Mouse (Mus musculus) kidney, postnatal 14 days (tissue): ENCODE measurements around the gene Iars.

ENCODE experiments used
- DNase-seq: peaks from one replicate; pipeline ENCODE4 v3.0.0; 2022; ENCODE audit warnings: mixed read lengths

The Iars gene

DNA sequence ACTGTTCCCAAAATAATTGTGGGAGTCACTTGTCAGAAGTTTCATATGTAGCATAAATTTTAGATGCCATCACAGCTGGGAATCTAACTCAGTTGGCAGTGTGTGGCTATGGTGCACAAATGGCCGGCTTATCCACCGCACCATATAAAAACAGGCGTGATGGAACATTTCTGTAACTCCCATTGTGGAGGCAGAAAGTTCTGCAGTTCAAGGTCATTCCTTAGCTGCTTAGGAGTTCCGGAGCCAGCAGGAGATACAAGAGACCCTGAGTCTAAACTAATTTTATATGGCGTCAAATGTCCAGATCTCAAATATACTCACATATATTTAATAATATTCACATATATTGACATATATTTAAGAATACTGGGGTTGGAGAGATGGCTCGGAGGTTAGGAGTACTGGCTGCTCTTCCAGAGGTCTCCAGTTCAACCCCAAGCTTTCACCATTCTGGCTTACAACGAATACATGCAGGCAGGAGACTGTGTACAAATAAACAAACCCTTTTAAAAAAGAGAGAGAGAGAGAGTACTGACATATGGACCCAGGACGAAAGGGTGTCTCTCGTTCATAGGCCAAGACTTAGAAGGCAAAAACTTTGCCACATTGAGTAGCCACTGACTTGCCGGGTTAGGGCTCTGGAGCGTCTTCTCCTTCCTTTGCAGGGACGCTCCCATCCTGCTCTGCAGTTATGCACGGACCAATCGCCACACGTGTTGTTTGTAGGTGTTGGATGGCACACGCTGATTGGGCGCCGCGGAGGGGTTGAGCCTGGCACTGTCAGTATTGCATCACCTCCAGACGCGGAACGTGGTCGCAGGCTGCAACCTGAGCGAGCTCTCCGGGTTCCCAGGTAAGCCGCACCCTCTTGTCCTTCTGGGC lies at the start of gene Iars:
TSS of gene Iars (plus strand) at position 750 of the 882 bp plus-strand sequence.
- DNase-seq: peak; percentile 98

DNA sequence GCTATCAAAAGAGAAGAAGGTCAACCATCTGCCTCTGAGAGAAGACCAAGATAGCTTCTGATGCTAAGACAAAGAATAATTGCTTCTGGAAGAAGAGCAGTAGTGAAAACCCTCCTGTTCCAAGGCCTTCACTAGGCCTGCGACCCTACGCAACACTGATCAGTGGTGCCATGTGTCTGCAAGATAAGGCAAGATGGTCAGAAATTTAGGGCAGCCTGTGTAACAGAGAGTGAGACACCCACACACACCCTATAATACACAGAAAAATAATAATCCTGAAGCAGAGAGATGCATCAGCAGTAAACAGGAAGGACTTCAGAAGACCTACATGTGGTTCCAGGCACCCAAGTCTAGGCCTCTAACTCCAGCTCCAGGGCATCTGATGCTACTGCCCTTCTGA lies 41.9 kb upstream of the Iars start:
- no peak for DNase-seq

DNA sequence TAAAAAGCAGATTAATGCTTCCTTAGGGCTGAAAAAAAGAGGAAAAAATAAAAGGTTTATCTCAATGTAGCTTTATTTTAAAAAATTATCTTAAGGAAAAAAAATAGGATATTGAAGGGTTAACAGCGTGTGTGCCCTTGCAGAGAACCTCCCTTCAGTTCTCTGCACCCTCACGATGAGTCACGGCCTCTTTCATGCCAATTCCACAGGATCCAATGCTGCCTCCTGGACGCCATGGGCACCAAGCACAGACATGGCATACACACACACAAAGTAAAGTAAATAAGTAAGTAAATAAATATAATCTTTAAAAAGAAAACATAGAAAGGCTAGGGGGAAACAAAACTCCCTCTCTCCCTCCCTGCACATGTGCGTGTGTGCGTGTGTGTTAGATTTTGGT lies 39.2 kb upstream of the Iars start:
- no peak for DNase-seq

DNA sequence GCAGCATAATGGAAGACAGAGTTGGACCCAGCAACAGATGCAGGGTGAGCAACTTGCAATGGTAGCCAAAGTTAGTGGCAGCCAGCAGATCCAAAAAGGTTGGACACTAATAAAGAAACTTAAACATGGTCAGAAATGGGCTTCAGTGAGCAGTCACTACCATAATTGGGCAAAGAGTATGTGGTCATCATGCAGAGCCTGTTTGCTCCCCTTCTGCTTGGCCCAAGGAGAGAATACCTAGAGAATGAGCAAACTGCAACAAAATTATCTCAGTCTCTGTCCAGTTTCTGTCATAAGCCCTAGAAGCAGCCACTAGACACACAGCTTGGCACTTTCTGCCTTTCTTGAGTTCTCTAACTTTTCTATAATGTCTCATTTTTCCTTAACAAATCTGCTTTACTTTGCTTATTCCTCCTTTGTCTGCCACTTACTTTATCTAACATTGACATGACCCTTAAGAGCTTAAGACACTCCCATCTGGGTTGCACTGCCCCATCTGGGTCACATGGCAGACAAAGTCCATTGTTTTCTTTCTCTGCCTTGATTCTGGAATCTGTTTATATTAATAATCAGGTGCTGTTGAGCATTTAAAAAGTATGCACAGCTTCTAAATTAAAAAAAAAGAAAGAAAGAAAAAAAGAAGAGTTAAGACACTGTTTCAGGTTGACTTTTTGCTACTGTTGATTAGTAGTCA lies 38.1 kb upstream of the Iars start:
- DNase-seq: no peak

DNA sequence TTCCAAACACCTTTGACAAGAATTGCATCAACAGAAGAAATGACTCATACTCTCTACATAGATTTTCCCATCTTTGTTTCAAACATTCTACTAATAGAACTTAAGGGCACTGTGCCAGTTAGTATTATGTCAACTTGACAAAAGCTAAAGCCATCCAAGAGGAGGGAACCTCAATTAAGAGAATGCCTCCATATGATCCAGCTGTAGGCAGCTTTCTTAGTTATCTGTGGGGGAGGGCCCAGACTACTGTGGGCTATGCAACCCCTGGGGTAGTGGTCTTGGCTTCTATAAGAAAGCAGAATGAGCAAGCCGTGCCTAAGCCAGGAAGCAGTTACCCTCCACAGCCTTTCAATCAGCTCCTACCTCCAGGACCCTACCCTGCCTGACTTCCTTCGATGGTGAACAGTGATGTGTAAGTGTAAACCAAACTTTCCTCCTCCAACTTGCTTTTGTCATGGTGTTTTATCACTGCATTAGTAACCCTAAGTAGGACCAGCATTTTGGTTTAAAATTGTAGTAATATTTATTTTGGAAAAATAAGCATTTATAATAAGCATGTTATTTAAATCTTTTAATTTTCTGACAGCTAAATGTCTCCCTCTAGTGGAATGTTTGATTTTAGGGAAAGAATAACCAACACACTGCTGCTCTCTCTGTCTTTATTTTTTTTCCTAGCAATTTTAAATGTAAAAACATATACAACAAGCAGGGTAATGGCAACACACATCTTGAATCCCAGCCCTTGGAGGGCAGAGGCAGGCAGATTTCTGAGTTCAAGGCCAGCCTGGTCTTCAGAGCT lies 37.0 kb upstream of the Iars start:
- DNase-seq: no peak

DNA sequence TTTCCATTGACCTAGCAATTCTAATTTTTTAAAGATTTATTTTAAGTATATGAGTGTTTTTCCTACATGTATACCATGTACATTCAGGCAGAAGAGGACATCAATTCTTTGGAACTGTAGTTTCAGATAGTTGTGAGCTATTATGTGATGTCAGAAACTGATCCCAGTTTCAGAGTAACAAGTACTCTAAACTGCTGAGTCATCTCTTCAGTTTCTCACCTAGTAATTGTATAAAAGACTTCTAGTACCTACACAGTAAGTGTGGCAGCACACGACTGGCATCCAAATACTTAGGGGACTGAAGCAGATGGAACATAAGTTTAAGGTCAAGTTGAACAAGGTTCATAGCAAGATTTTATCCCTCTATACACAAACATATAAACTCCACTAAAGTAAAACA lies 35.9 kb upstream of the Iars start:
- DNase-seq: no peak

DNA sequence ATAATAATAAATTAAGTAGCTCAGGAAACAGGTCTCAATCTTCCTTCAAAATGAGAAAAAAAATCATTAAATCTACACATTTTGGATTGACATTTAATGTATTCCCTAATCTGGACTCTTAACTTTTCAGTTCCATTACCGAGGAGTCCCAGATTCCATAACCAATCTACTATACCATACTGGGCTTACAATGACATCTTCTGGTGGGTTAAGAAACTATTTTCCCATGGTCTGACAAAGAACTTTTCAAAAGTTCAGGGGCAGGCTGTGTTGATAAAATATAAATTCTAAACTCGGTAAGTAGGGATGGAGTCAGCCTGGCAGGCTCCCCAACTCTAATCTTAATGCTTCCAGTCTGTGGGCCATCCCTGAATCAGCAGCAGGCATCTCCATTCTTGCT lies 30.8 kb upstream of the Iars start:
- DNase-seq: no peak

DNA sequence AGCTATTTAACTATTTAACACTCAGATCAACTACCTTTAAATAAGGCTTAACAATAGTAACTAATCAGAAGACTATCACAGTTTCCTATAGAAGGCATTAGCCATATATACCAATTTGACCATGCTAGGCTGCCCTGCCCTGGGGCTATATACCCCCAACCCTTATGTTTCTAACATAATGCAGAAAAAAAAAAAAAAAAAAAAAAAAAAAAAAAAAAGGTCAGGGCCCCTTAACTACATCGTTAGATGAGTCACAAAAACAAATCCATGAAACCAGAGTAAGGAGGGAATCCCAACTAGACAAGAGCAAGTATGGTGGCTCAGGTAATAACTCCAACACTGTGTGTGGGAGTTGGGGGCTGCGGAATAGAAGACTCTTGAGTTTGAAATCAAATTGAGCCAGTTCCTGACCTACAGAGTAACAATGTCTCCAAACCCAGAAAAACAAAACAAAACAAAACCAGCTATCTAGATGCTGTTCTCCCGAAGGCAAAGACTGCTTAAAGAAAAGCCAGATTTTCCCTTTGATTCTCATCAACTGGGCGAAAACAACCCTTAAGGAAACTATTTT lies 30.0 kb upstream of the Iars start:
- DNase-seq: no peak

DNA sequence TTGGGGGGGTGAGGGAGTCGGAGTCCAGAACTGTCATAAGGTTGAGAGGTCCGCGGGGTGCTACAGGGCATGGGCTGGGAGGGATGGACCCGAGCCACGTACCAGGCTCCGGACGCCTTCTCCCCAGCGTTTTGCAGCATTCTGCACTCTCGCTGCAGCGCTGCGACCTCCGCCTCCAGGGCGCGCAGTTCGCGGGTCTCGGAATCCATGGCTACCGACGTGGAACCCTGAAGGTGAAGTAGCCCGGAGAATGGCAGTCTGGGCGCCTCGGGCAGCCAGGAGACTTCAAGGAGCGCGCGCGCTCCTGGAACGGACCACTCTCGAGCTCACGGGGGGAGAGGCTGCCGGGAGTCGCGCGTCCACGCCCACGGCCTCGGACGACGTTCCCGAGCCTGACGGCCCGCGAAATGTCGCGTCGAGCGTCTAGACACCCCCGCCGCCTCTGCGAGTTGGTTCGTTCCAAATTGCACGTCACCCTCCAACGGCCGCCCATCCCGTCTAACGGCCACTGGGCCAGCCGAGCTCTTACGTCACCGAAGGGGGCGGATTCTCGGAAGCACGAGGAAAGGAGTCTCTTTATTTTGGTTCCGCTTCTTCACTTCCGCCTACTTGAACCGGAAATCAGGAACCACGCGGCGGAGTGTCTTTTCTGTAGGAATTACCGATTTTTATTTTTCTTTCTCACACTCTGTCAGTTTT lies 29.3 kb upstream of the Iars start, which contains the start of the genes Cenpp and Nol8:
TSS of gene Cenpp (minus strand) at position 305 of the 699 bp plus-strand sequence.
TSS of gene Nol8 (plus strand) at position 598 of the 699 bp plus-strand sequence.
- DNase-seq: peak; percentile 99

DNA sequence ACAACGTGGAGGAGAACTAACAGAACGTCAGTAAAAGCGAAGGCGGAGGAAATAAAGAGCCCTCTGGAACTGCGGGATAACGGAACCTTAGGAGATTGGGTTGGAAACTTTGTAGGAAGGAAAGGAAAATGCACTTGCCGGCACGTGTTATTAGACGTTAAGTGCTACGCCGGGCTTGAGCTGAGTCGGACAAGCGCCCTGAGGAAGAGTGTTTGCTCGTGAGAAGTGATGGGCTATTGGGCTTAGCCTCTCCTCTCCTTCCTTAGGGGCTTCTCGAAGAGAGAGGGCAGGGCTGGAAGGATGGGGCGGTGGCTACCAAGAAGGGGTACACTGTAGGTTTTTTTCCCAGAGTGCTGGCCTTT lies 28.7 kb upstream of the Iars start:
- DNase-seq: no peak

DNA sequence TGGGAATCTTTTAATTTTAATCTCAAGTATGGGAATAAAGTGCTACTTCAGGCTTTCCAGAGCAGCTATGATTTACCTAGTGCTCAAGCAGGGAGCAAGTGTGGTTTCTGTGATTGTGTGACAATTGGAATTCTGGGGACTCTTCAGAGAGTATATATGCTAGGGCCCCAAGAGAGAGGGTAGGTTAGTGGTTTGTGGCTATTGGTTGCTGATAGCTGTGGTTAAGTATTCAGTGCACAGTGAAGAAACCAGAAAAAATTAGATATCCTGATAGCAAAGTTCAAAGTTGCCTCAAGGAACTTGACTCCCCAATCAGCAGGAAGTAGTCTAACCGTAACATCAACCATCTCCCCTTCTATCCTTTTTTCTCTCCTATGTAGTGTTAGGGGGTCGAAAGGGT lies 4.1 kb upstream of the Iars start:
- no peak for DNase-seq

DNA sequence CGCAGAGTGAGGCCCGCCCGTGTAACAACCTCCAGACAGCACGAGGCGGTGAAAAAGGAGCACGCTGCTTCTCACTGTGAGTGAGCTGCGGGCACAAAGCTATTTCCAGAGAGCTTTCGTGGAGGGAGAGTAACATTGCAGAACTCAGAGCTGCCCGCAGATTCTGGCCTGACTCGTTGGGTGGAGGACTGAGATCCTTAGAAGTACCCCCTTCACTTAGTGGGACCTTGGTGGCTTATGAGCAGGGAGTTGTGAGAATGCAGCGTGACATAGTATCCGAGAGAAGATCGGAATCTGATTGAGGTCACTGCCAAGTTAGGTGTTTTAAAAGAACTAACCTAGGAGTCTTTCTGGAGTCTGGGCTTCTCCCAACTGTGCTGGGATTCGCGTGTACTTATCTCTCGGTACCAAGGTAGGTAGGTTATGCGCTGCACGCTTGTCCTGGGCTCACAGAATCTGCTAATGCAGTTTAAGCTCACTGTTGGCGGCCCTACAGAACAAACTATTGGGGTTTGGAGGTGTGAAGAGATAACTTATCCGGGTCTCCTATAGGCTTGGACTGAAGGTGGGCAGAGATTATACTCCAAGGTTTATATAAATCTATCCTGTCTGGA lies 440 bp downstream of the Iars start:
- peak; percentile 21 for DNase-seq

DNA sequence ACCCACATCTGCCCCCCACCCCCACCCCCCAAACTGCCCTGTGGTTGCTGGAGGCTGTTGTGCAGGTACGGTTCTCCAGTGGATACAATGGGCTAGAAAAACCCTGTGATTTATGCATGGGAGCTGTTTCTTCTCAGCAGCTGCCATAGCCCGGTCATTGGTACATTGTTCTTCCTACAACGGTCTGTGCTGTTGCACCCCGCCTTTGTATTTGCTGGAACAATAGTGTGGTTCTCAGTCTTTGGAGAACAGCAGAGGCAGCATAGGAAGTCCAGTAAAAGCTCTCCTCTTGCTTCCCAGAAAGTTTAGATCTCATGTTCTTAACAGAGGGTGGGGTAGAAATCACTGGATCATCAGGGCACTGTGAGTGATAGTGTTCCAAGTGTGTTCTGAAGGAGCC lies 2.4 kb downstream of the Iars start:
- no peak for DNase-seq

DNA sequence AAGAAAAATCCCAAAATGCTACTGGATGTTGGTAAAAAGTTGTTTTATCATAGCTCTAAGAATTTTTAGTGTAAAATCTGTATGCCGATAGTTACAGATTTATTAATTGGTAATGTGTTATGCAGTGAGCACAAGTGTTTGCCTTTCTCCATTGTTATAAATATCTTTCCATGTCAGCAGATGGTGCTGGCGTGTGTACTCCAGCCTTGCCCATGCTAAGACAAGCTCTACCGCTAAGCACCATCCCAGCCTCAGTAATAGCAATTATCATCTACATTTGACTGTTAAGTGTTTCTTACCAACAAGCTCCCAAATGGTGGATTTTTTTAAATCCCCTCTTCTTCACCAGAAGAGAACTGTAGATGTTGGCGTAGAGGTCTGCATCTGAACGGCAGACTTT lies 9.2 kb downstream of the Iars start:
- DNase-seq: no peak

DNA sequence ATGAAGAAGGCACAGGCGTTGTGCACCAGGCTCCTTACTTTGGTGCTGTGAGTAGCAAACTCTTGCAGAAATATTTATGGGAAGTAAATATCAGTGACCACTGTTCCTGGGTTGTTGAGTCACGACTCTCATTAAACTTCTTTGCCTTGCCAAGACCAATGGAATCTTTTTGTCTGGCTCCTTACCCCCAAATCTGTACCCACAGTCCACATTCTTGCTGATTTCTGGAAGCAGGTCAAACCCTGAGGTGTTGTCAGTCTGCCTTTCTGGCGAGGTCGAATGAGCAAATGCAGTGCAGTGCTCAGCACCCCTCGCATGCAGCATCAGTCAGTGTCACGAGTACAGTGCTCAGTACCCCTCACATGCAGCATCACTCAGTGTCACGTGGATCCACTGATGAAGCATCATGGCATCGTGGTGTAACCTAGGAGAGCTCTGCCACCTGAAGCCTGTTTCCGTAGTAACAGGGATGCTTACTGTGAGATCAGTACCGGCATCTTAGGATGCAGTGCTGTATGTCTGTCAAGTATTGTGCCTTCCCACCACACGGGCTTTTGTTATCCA lies 21.4 kb downstream of the Iars start:
- no peak for DNase-seq

DNA sequence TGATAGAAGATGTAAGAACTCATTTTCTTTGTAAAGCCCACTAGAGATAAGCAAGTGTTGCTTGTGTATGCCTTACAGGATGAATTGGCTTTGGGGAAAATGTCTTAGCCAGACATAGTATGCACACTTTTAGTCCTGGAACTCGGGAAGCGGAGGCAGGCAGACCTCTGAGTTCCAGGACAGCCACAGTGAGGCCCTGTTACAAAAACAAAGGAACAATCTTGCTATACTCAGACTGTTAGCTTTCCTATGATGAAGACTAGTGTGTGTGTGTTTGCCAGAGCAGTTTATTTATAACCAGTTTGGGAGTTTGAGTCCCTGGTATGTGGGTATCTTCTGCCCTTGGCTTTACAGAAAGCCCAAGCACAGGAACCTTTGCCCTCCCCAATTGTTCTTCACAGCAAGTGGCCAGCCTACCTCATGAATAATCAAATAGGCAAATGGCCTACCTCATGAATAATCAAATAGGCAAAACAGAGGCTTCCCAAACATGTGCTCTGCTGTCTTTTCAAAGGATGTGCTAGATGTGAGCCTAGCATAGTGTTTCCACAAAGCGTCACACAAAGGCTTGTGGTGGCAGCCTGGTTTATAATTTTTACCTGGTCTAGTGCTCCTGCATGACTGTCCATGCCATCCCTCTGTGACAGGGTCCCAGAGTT lies 24.3 kb downstream of the Iars start:
- no peak for DNase-seq

DNA sequence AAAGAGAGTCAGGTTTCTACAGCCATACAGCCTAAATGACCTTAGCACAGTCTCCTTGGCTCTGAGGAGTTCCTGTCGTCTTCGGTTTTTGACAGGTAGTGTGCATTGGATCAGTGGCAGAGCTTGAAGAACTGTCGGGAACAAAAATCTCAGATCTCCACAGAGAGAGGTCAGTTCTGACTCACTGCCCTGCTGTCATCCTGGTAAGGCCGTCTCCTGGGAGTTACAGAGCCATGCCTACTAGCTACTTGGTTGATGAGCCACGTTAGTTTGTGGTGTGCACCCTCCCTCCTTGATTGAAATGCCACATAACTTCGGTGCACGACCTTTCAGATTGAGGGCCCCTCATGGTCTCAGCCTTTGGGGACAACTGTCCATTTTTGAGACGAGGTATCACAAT lies 26.4 kb downstream of the Iars start:
- no peak for DNase-seq

DNA sequence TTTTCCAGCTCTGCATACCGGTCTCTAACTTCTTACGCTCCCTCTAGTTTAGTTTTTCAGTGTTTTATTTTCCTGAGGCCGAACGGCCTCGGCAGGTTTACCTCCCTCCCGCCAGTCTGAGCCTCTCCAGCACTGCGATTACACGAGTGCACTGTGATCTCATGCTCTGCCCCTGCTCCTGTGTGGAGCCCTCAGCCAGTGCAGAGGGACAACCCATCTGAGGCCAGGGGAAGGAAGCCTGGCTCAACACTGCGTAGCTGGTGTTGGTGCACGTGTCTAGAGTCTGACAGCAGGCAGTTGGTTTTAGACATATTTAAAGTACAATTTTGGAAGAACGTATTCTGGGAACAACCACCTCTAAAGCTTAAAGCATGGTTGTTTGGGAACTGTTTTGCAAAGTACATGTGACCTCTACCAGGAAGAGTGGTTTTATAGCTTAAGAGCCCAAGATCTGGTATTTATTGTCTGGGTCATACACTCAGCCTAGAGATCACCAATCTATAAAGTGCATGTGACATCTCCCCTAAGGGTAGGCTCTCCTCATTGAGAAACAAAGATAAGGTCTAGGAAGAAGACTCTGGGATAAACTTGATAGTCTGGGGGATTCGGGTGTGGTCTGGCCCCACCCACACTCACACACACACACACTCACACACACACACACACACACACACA lies 30.3 kb downstream of the Iars start:
- DNase-seq: no peak

DNA sequence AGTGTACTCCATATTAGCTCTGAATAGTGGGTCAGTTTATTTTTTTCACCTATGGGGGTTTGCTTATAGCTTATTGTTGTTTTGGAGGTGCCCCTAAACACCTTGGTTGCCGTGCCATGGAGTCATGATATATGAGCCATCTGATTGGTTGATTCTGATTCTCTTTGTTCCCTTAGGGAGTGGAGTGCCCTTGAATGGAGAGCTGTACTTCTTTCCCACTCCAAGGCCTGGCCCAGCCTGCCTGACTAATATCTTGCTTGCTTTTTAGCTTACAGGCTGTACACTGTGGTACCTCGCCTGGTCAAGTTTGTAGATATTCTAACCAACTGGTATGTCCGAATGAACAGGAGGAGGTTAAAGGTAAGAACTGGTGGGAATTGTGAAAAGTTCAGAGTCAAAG lies 37.4 kb downstream of the Iars start:
- no peak for DNase-seq

DNA sequence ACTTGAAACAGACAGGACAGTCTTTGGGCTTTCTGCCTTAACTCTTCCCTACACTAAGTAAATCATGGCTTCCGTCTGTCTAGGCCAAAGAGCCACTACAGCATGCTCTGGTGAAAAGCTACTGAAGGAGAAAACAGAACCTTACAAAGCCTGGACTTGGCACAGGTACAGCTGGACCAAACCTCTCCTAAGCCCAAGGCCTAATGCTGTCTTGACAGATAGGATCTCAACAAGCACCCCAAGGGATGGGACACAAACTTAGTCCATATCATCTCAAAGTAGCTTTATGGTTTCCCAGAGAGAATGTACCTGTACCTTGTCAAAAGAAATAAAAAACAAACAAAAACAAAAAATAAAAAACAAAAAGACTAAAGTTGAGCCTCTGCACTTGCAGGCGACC lies 54.5 kb downstream of the Iars start:
- no peak for DNase-seq

DNA sequence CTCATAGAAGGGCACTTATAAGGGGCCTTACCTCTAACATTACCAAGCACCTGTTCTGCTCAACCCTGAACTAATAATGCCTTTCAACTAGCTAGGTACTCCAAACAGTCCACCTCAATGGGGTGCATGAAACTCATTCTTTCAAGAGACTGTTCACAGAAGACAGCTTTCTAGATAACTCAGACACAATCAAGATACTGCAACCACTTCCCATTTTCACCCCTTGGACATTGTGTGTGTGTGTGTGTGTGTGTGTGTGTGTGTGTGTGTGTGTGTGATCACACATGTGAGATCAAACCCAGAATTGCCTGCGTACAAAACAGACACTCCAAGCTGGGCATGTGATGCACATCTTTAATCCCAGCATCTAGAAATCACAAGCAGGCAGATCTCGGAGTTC lies 56.1 kb downstream of the Iars start:
- no peak for DNase-seq
